Comparison of ENCODE assay signal across 17 mouse cellular contexts in the genomic region with DNA sequence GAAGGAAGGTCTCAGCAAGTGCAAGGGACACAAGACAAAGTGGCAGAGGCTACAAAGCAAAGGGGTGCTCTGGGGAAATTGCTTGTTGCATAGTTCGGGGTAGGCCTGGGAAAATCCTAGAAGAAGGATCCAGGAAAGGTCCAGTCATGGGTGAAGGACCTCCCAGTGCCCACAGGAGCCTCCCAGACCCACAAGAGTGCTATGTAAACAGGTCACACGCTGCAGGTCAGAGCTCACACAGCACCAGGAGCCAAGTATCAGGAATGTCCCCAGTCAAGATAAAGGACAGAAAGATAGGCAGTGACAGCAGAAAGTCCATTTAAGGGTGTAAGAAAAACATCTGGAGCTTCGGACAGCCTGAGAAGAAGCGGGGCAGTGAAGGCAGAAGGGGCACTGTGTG.
"Had no signal": no experiment of that assay in that cellular context is flagged by ENCODE, and none has a peak within 500 bp of the region (broad histone marks: within the 10 kb centered on the region; RNA-seq: fewer than 3 reads in every experiment).

No protein-coding gene starts in this region.

- H3K27me3 ChIP-seq: liver, embryonic 13.5 days; neural tube, embryonic 12.5 days; stomach, embryonic 15.5 days had no signal

- H3K36me3 ChIP-seq: liver, embryonic 13.5 days; liver, embryonic 15.5 days; midbrain, embryonic 12.5 days; neural tube, embryonic 12.5 days; stomach, embryonic 15.5 days had no signal

- H3K27ac ChIP-seq: liver, embryonic 13.5 days; liver, embryonic 15.5 days; macrophage; midbrain, embryonic 12.5 days; neural tube, embryonic 12.5 days; stomach, embryonic 15.5 days; stomach, postnatal 0 days had no signal

- H3K9ac ChIP-seq: liver, embryonic 13.5 days; liver, embryonic 15.5 days; liver, postnatal 0 days; midbrain, embryonic 12.5 days; neural tube, embryonic 12.5 days; stomach, embryonic 15.5 days had no signal

- H3K4me2 ChIP-seq: liver, embryonic 13.5 days; liver, embryonic 15.5 days; midbrain, embryonic 12.5 days; neural tube, embryonic 12.5 days; stomach, embryonic 15.5 days had no signal

- ATAC-seq: liver, postnatal 0 days; midbrain, embryonic 16.5 days had no signal

- H3K4me1 ChIP-seq: liver, embryonic 13.5 days; liver, embryonic 15.5 days; stomach, embryonic 15.5 days had no signal

- H3K4me3 ChIP-seq: liver, embryonic 13.5 days; liver, embryonic 15.5 days; midbrain, embryonic 12.5 days; neural tube, embryonic 12.5 days; stomach, embryonic 15.5 days had no signal

- H3K9me3 ChIP-seq: liver, embryonic 13.5 days; liver, embryonic 15.5 days; neural tube, embryonic 12.5 days; stomach, embryonic 15.5 days had no signal

- DNase-seq: liver, embryonic 13.5 days; liver, postnatal 0 days; lung, adult 2 months; lung, postnatal 10 days; lung, postnatal 36 days; midbrain, embryonic 14.5 days; right cerebral cortex, postnatal 14 days; thymus, adult 2 months; thymus, postnatal 25 days; thymus, postnatal 4 days had no signal
